Mouse (Mus musculus) stomach, postnatal 0 days (tissue): ENCODE data around the gene Angptl4. TPM values are rescaled to one million over a fixed set of nuclear protein-coding genes. Genes with fewer than 3 reads are reported as not detected.

ENCODE experiments used
- ATAC-seq: fragments of 200-750 bp; cut with Nextera tagmentation; 2 replicates; pipeline ENCODE4 v1.8.0; 2017; ENCODE audit not compliant: low FRiP score, low TSS enrichment
- DNase-seq: peaks from one replicate; pipeline ENCODE4 v3.0.0-alpha.2; 2016; ENCODE audit warnings: low spot score
- H3K27ac ChIP-seq: fragments of 300-500 bp; sonication (generic); replicated peaks from 2 replicates; pipeline ENCODE4 v1.5.1; 2014; ENCODE audit warnings: mild to moderate bottlenecking, control low read depth
- H3K27me3 ChIP-seq: fragments of 300-500 bp; sonication (generic); 2 replicates; pipeline ENCODE4 v1.6.1; 2014; ENCODE audit warnings: low read length; ENCODE audit not compliant: control insufficient read depth, insufficient read depth
- H3K36me3 ChIP-seq: fragments of 300-500 bp; sonication (generic); 2 replicates; pipeline ENCODE4 v1.6.1; 2014; ENCODE audit warnings: low read length, mixed read lengths; ENCODE audit not compliant: control insufficient read depth, insufficient read depth
- H3K4me1 ChIP-seq: fragments of 300-500 bp; sonication (generic); replicated peaks from 2 replicates; pipeline ENCODE4 v1.6.1; 2014; ENCODE audit warnings: antibody characterized with exemption; ENCODE audit not compliant: control insufficient read depth, insufficient read depth
- H3K4me2 ChIP-seq: fragments of 300-500 bp; sonication (generic); replicated peaks from 2 replicates; pipeline ENCODE4 v1.6.1; 2014; ENCODE audit warnings: low read depth, mild to moderate bottlenecking, control low read depth, moderate library complexity
- H3K4me3 ChIP-seq: fragments of 300-500 bp; sonication (generic); 2 replicates; pipeline ENCODE4 v1.5.1; 2014; ENCODE audit warnings: low read depth, low read length, control low read depth
- H3K9ac ChIP-seq: fragments of 300-500 bp; sonication (generic); 2 replicates; pipeline ENCODE4 v1.6.1; 2014; ENCODE audit warnings: mild to moderate bottlenecking, low read length, control low read depth, mixed read lengths
- H3K9me3 ChIP-seq: fragments of 300-500 bp; sonication (generic); 2 replicates; pipeline ENCODE4 v1.6.1; 2016; ENCODE audit warnings: low read length; ENCODE audit not compliant: control insufficient read depth
- CTCF ChIP-seq: IDR thresholded peaks from 2 replicates; pipeline ENCODE4 v1.5.1; 2016; ENCODE audit warnings: antibody characterized with exemption, low read depth, mild to moderate bottlenecking, moderate library complexity
- EP300 ChIP-seq: optimal IDR thresholded peaks from 2 replicates; pipeline ENCODE3; 2016; ENCODE audit warnings: antibody characterized with exemption
- WGBS: fragments of 180-500 bp; shearing (Covaris S2); extraction: QIAGEN DNeasy Blood & Tissue Kit; methylation state at CpG from one replicate; pipeline ENCODE4 v1.1.7; 2014; 5-methylcytosine and 5-hydroxymethylcytosine counted together
- polyA plus RNA-seq: library from polyadenylated mRNA; unstranded; fragments of >200 nt; fragmentation: Nextera tagmentation; extraction: Ambion mirVana; gene quantifications from 2 replicates; pipeline ENCODE4 v1.2.1, GENCODE M21; 2015

Gene Angptl4
- polyA plus RNA-seq, 1 experiment from 2014 or later = 42.4 TPM

DNA sequence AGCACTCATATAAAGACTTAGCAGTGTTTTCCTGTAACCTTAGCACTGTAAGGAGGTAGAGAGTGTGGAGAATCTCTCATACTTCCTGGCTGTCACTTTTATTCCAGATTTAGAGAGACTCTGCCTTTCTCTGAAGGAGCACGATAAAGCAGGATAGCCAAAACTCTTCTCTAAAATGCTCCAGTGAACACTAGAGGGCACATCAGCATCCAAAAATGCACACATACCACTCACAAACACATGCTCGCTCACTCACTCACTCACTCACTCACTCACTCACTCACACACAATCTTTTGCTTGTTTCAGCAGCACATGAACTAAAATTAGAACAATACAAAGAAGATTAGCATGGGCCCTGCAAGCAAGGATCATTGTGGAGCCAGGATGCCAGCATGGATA is 52.4 kb downstream of the Angptl4 start:
- Histone ChIP-seq H3K4me3 (no peak overlapping the region), H3K9me3 (no peaks in the 10 kb centered on the region), H3K27me3 (no peaks in the 10 kb centered on the region), H3K27ac (no peak overlapping the region), H3K4me2 (no peak overlapping the region), H3K4me1 (no peaks in the 10 kb centered on the region), H3K9ac (no peak overlapping the region), H3K36me3 (no peaks in the 10 kb centered on the region)
- TF ChIP-seq CTCF = peak; percentile 66
- no peak for TF ChIP-seq EP300
- WGBS = 60% methylated on average over 2 of the region's 2 CpGs
- DNase-seq = no peak
- ATAC-seq = no peak

- TF ChIP-seq CTCF = no peak
- TF ChIP-seq EP300 = no peak
- no peak overlapping the region for H3K27ac ChIP-seq
- H3K9me3 ChIP-seq = no peaks in the 10 kb centered on the region
- no peaks in the 10 kb centered on the region for H3K27me3 ChIP-seq
- H3K36me3 ChIP-seq = no peaks in the 10 kb centered on the region
- DNase-seq = no peak
- H3K4me2 ChIP-seq = no peak overlapping the region
- H3K9ac ChIP-seq = no peak overlapping the region
- 77% methylated on average over 2 of the region's 2 CpGs for WGBS
- H3K4me3 ChIP-seq = no peak overlapping the region
- no peaks in the 10 kb centered on the region for H3K4me1 ChIP-seq
- no peak for ATAC-seq
Measured at GRCm38 (mm10) chr17:33728396-33728795, 53.2 kb downstream of the Angptl4 start.

Other genes starting within 250 kb of the Angptl4 start
- gene Myo1f, start 226.1 kb downstream of the Angptl4 start, polyA plus RNA-seq = 0.98 and 1.5 TPM in 2 replicates
- 23.7 and 27.5 TPM in 2 replicates for gene Zfp414, start 152.7 kb downstream of the Angptl4 start, polyA plus RNA-seq
- 0.19 and 0.27 TPM in 2 replicates for gene Pram1, start 143.8 kb downstream of the Angptl4 start, polyA plus RNA-seq
- 115 and 122 TPM in 2 replicates for gene Hnrnpm, start 95.0 kb downstream of the Angptl4 start, polyA plus RNA-seq
- gene March2, start 63.2 kb downstream of the Angptl4 start, polyA plus RNA-seq = 51.1 and 54.6 TPM in 2 replicates
- 164 TPM in 2 replicates for gene Rab11b, start 21.3 kb downstream of the Angptl4 start, polyA plus RNA-seq
- 17.1 and 20.3 TPM in 2 replicates for gene Kank3, start 28.7 kb upstream of the Angptl4 start, polyA plus RNA-seq
- 1,008 and 1,055 TPM in 2 replicates for gene Rps28, start 42.7 kb upstream of the Angptl4 start, polyA plus RNA-seq
- gene Ndufa7, start 42.7 kb upstream of the Angptl4 start, polyA plus RNA-seq = 497 TPM in 2 replicates
- 32.7 and 38.2 TPM in 2 replicates for gene Cd320, start 61.3 kb upstream of the Angptl4 start, polyA plus RNA-seq
- gene Gm7029, start 92.0 kb upstream of the Angptl4 start, polyA plus RNA-seq = not detected in 2 replicates
- 1.3 and 1.7 TPM in 2 replicates for gene Kifc1, start 108.8 kb upstream of the Angptl4 start, polyA plus RNA-seq
- gene Platr17, start 123.3 kb upstream of the Angptl4 start, polyA plus RNA-seq = 1.1 TPM in 2 replicates
- 18.1 and 22.4 TPM in 2 replicates for gene Daxx, start 127.6 kb upstream of the Angptl4 start, polyA plus RNA-seq
- 63.7 and 72.4 TPM in 2 replicates for gene Tapbp, start 134.1 kb upstream of the Angptl4 start, polyA plus RNA-seq
- 10.7 and 12.2 TPM in 2 replicates for gene Zbtb22, start 134.1 kb upstream of the Angptl4 start, polyA plus RNA-seq
- 18.6 and 24.4 TPM in 2 replicates for gene Rgl2, start 147.7 kb upstream of the Angptl4 start, polyA plus RNA-seq
- gene Pfdn6, start 158.5 kb upstream of the Angptl4 start, polyA plus RNA-seq = 92.7 and 96.8 TPM in 2 replicates
- gene Wdr46, start 158.8 kb upstream of the Angptl4 start, polyA plus RNA-seq = 17.1 and 20.2 TPM in 2 replicates
- gene B3galt4, start 169.7 kb upstream of the Angptl4 start, polyA plus RNA-seq = 15.0 and 15.2 TPM in 2 replicates
- gene Vps52, start 174.0 kb upstream of the Angptl4 start, polyA plus RNA-seq = 24.7 and 26.3 TPM in 2 replicates
- gene Rps18, start 174.2 kb upstream of the Angptl4 start, polyA plus RNA-seq = 1,740 and 1,781 TPM in 2 replicates
- 129 and 130 TPM in 2 replicates for gene H2-K1, start 218.5 kb upstream of the Angptl4 start, polyA plus RNA-seq
- gene Ring1, start 242.8 kb upstream of the Angptl4 start, polyA plus RNA-seq = 13.3 and 14.6 TPM in 2 replicates
- gene H2-Ke6, start 246.2 kb upstream of the Angptl4 start, polyA plus RNA-seq = 37.6 and 42.4 TPM in 2 replicates
- gene Slc39a7, start 249.9 kb upstream of the Angptl4 start, polyA plus RNA-seq = 114 and 118 TPM in 2 replicates
- 25.0 and 26.9 TPM in 2 replicates for gene Rxrb, start 250.0 kb upstream of the Angptl4 start, polyA plus RNA-seq